Mouse (Mus musculus): ENCODE results near the gene Psme2. TPM values are rescaled to one million over a fixed set of nuclear protein-coding genes. Genes with fewer than 3 reads are reported as not detected.

Psme2 gene
- total and polyA plus RNA-seq, 2 experiments from 2014 or later, result 69.6 to 184 TPM

DNA sequence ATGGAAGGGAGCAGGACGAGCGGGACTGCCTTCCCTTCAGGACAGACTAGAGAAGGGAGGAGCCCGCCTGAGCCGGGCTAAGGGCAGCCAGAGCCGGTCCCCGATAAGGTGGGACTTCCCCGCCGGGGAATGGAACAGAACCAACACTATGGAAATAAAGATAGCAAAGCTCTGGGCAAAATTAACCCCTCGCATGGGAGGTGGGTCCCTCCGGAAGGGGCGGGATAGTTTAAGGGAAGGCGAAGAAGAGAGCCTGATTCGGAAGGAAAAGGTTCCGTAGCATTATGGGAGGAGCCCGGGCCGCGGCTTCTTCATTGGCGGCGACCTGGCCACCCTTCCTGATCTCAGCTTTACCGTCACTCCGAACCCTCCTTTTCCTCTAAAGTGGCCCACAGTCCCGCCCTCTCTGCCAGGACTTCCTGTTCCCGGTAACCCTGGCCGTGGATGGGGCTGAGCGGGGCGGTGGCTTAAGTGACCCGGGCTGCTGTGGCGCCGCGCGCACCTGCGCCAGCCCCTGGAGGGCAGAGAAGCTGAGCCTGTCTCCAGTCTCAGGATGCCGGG, 498 bp upstream of the Psme2 start, which contains the start of gene Rnf31:
Gene Rnf31 (plus strand): TSS at position 378 of the 561 bp plus-strand sequence.
- WGBS, result 0% methylated on average over 33 of the region's 33 CpGs
- Histone ChIP-seq H3K9me3 (ENCODE audit: low read length) (no peaks in the 10 kb centered on the region), H3K9ac (replicated peaks; ENCODE audit: low read length, poor library complexity, severe bottlenecking) (peak within 1 kb of the TSS; percentile 83), H3K27me3 (ENCODE audit: insufficient read depth, low read length) (no peaks in the 10 kb centered on the region), H3K4me2 (ENCODE audit: low read depth, low read length, poor library complexity, severe bottlenecking) (peak within 1 kb of the TSS; percentile 94), H3K27ac (ENCODE audit: low read depth, low read length) (peak within 1 kb of the TSS; percentile 84), H3K4me3 (ENCODE audit: low read depth, low read length) (peak within 1 kb of the TSS; percentile 80), H3K36me3 (ENCODE audit: insufficient read depth, low read length) (peaks cover 32% of the 10 kb centered on the region), H3K4me1 (ENCODE audit: insufficient read depth, low read length) (peaks cover 9% of the 10 kb centered on the region; the same call in 1 of the 2 replicates)
- no peak for TF ChIP-seq CTCF (IDR thresholded peaks at IDR 0.05)
- DNase-seq (ENCODE audit: low spot score), result peak; percentile 96
- ATAC-seq (ENCODE audit: low FRiP score), result peak; percentile 92

GRCm38 (mm10) chr14:55589771-55590448, 1.0 kb downstream of the Psme2 start:
- no peak for ATAC-seq (ENCODE audit: low FRiP score)
- 89% methylated on average over 11 of the region's 11 CpGs for WGBS
- Histone ChIP-seq H3K9me3 (ENCODE audit: low read length) (no peaks in the 10 kb centered on the region), H3K27ac (ENCODE audit: low read depth, low read length) (0 out of 2 replicates have a peak overlapping the region, but pooled peaks have one; percentile 84), H3K4me2 (ENCODE audit: low read depth, low read length, poor library complexity, severe bottlenecking) (peak overlapping the region; percentile 94), H3K4me3 (ENCODE audit: low read depth, low read length) (peak overlapping the region; percentile 80), H3K9ac (replicated peaks; ENCODE audit: low read length, poor library complexity, severe bottlenecking) (peak overlapping the region; percentile 83), H3K36me3 (ENCODE audit: insufficient read depth, low read length) (peaks cover 17% of the 10 kb centered on the region), H3K4me1 (ENCODE audit: insufficient read depth, low read length) (peaks cover 9% of the 10 kb centered on the region; the same call in 1 of the 2 replicates), H3K27me3 (ENCODE audit: insufficient read depth, low read length) (no peaks in the 10 kb centered on the region)
- TF ChIP-seq CTCF (IDR thresholded peaks at IDR 0.05), result no peak
- no peak for DNase-seq (ENCODE audit: low spot score)

GRCm38 (mm10) chr14:55589271-55589670, 1.6 kb downstream of the Psme2 start:
- H3K9ac ChIP-seq (replicated peaks; ENCODE audit: low read length, poor library complexity, severe bottlenecking), result no peak overlapping the region
- DNase-seq (ENCODE audit: low spot score) (no peak), ATAC-seq (ENCODE audit: low FRiP score) (no peak)
- H3K36me3 ChIP-seq (ENCODE audit: insufficient read depth, low read length), result peaks cover 11% of the 10 kb centered on the region
- peaks cover 9% of the 10 kb centered on the region; the same call in 1 of the 2 replicates for H3K4me1 ChIP-seq (ENCODE audit: insufficient read depth, low read length)
- no peak overlapping the region for H3K4me3 ChIP-seq (ENCODE audit: low read depth, low read length)
- no peaks in the 10 kb centered on the region for H3K9me3 ChIP-seq (ENCODE audit: low read length)
- no peak overlapping the region for H3K27ac ChIP-seq (ENCODE audit: low read depth, low read length)
- H3K27me3 ChIP-seq (ENCODE audit: insufficient read depth, low read length), result no peaks in the 10 kb centered on the region
- H3K4me2 ChIP-seq (ENCODE audit: low read depth, low read length, poor library complexity, severe bottlenecking), result no peak overlapping the region
- no peak for TF ChIP-seq CTCF (IDR thresholded peaks at IDR 0.05)
- WGBS, result 90% methylated on average over 5 of the region's 5 CpGs

- Histone ChIP-seq H3K4me1 (ENCODE audit: insufficient read depth, low read length) (no peaks in the 10 kb centered on the region), H3K9me3 (ENCODE audit: low read length) (no peaks in the 10 kb centered on the region), H3K4me2 (ENCODE audit: low read depth, low read length, poor library complexity, severe bottlenecking) (no peak overlapping the region), H3K4me3 (ENCODE audit: low read depth, low read length) (no peak overlapping the region), H3K27ac (ENCODE audit: low read depth, low read length) (no peak overlapping the region), H3K27me3 (ENCODE audit: insufficient read depth, low read length) (no peaks in the 10 kb centered on the region), H3K9ac (replicated peaks; ENCODE audit: low read length, poor library complexity, severe bottlenecking) (no peak overlapping the region), H3K36me3 (ENCODE audit: insufficient read depth, low read length) (peaks cover 13% of the 10 kb centered on the region)
- TF ChIP-seq CTCF (IDR thresholded peaks at IDR 0.05), result peak; percentile 32
- ATAC-seq (ENCODE audit: low FRiP score), result no peak
- 91% methylated on average over 2 of the region's 2 CpGs for WGBS
- no peak for DNase-seq (ENCODE audit: low spot score)
These were observed 4.8 kb downstream of the Psme2 start for GRCm38 (mm10) chr14:55586149-55586548.

- H3K4me2 ChIP-seq (ENCODE audit: low read depth, low read length, poor library complexity, severe bottlenecking), result peak overlapping the region; percentile 80
- ATAC-seq (ENCODE audit: low FRiP score), result no peak
- peak overlapping the region; percentile 53 for H3K4me3 ChIP-seq (ENCODE audit: low read depth, low read length)
These were observed 5.3 kb downstream of the Psme2 start for GRCm38 (mm10) chr14:55585566-55585960.

More at GRCm38 (mm10) chr14:55585566-55585960, 5.3 kb downstream of the Psme2 start:
- Histone ChIP-seq H3K27ac (ENCODE audit: low read depth, low read length) (no peak overlapping the region; the same call in 1 of the 2 replicates), H3K36me3 (ENCODE audit: insufficient read depth, low read length) (peaks cover 17% of the 10 kb centered on the region), H3K27me3 (ENCODE audit: insufficient read depth, low read length) (no peaks in the 10 kb centered on the region), H3K9ac (replicated peaks; ENCODE audit: low read length, poor library complexity, severe bottlenecking) (no peak overlapping the region), H3K9me3 (ENCODE audit: low read length) (no peaks in the 10 kb centered on the region), H3K4me1 (ENCODE audit: insufficient read depth, low read length) (no peaks in the 10 kb centered on the region)
- 66% methylated on average over 6 of the region's 6 CpGs for WGBS
- TF ChIP-seq CTCF (IDR thresholded peaks at IDR 0.05), result no peak
- DNase-seq (ENCODE audit: low spot score), result no peak
